Mouse (Mus musculus): ENCODE results near the gene Cenph. TPM values are rescaled to one million over a fixed set of nuclear protein-coding genes. Genes with fewer than 3 reads are reported as not detected.
A peak's percentile ranks its signal among the peaks of the same experiment; 100 is the strongest.

The Cenph gene
- polyA plus RNA-seq, 1 experiment from 2014 or later = 23.3 TPM

GRCm38 (mm10) chr13:100754186-100754585 is 21.5 kb downstream of the Cenph start:
- Histone ChIP-seq H3K9ac (ENCODE audit: low read depth, low read length) (no peak overlapping the region), H3K9me3 (ENCODE audit: control insufficient read depth, low read length) (0 out of 2 replicates have a peak, but pooled peaks cover 4% of the 10 kb centered on the region), H3K27me3 (replicated peaks; ENCODE audit: control insufficient read depth, insufficient read depth, low read length) (no peaks in the 10 kb centered on the region), H3K4me2 (ENCODE audit: low read depth, low read length) (no peak overlapping the region), H3K27ac (replicated peaks; ENCODE audit: low read depth, low read length) (no peak overlapping the region), H3K4me1 (ENCODE audit: control insufficient read depth, insufficient read depth, low read length) (no peaks in the 10 kb centered on the region), H3K4me3 (ENCODE audit: low read depth, low read length) (no peak overlapping the region), H3K36me3 (ENCODE audit: control insufficient read depth, insufficient read depth, low read length) (peaks cover 3% of the 10 kb centered on the region; the same call in 1 of the 2 replicates)
- ATAC-seq (ENCODE audit: low read depth) = no peak
- no peak for DNase-seq (ENCODE audit: low spot score)
- WGBS = 72% methylated on average over 4 of the region's 4 CpGs

- DNase-seq (ENCODE audit: low spot score) (no peak), ATAC-seq (ENCODE audit: low read depth) (no peak)
- no peak overlapping the region for H3K27ac ChIP-seq (replicated peaks; ENCODE audit: low read depth, low read length)
- H3K4me2 ChIP-seq (ENCODE audit: low read depth, low read length) = no peak overlapping the region
- H3K4me3 ChIP-seq (ENCODE audit: low read depth, low read length) = no peak overlapping the region
- H3K9me3 ChIP-seq (ENCODE audit: control insufficient read depth, low read length) = 0 out of 2 replicates have a peak, but pooled peaks cover 4% of the 10 kb centered on the region
- H3K36me3 ChIP-seq (ENCODE audit: control insufficient read depth, insufficient read depth, low read length) = no peaks in the 10 kb centered on the region
- WGBS = 82% methylated on average over 6 of the region's 6 CpGs
- H3K9ac ChIP-seq (ENCODE audit: low read depth, low read length) = no peak overlapping the region
- no peaks in the 10 kb centered on the region for H3K27me3 ChIP-seq (replicated peaks; ENCODE audit: control insufficient read depth, insufficient read depth, low read length)
- H3K4me1 ChIP-seq (ENCODE audit: control insufficient read depth, insufficient read depth, low read length) = no peaks in the 10 kb centered on the region
Observed at GRCm38 (mm10) chr13:100753011-100753410, 22.7 kb downstream of the Cenph start.

GRCm38 (mm10) chr13:100752529-100752928 is 23.2 kb downstream of the Cenph start:
- Histone ChIP-seq H3K4me2 (ENCODE audit: low read depth, low read length) (no peak overlapping the region), H3K9ac (ENCODE audit: low read depth, low read length) (no peak overlapping the region), H3K36me3 (ENCODE audit: control insufficient read depth, insufficient read depth, low read length) (no peaks in the 10 kb centered on the region), H3K27ac (replicated peaks; ENCODE audit: low read depth, low read length) (no peak overlapping the region), H3K27me3 (replicated peaks; ENCODE audit: control insufficient read depth, insufficient read depth, low read length) (no peaks in the 10 kb centered on the region), H3K4me1 (ENCODE audit: control insufficient read depth, insufficient read depth, low read length) (no peaks in the 10 kb centered on the region), H3K9me3 (ENCODE audit: control insufficient read depth, low read length) (0 out of 2 replicates have a peak, but pooled peaks cover 4% of the 10 kb centered on the region), H3K4me3 (ENCODE audit: low read depth, low read length) (no peak overlapping the region)
- 93% methylated on average over 8 of the region's 8 CpGs for WGBS
- ATAC-seq (ENCODE audit: low read depth) = no peak
- no peak for DNase-seq (ENCODE audit: low spot score)

GRCm38 (mm10) chr13:100751402-100751801 is 24.3 kb downstream of the Cenph start:
- Histone ChIP-seq H3K4me2 (ENCODE audit: low read depth, low read length) (no peak overlapping the region), H3K27ac (replicated peaks; ENCODE audit: low read depth, low read length) (no peak overlapping the region), H3K4me3 (ENCODE audit: low read depth, low read length) (no peak overlapping the region), H3K4me1 (ENCODE audit: control insufficient read depth, insufficient read depth, low read length) (no peaks in the 10 kb centered on the region), H3K9ac (ENCODE audit: low read depth, low read length) (no peak overlapping the region), H3K27me3 (replicated peaks; ENCODE audit: control insufficient read depth, insufficient read depth, low read length) (no peaks in the 10 kb centered on the region), H3K36me3 (ENCODE audit: control insufficient read depth, insufficient read depth, low read length) (no peaks in the 10 kb centered on the region), H3K9me3 (ENCODE audit: control insufficient read depth, low read length) (0 out of 2 replicates have a peak, but pooled peaks cover 4% of the 10 kb centered on the region)
- WGBS = 93% methylated on average over 3 of the region's 3 CpGs
- DNase-seq (ENCODE audit: low spot score) (no peak), ATAC-seq (ENCODE audit: low read depth) (no peak)

- Histone ChIP-seq H3K27me3 (replicated peaks; ENCODE audit: control insufficient read depth, insufficient read depth, low read length) (no peaks in the 10 kb centered on the region), H3K4me1 (ENCODE audit: control insufficient read depth, insufficient read depth, low read length) (no peaks in the 10 kb centered on the region), H3K9ac (ENCODE audit: low read depth, low read length) (no peak overlapping the region), H3K9me3 (ENCODE audit: control insufficient read depth, low read length) (no peaks in the 10 kb centered on the region), H3K4me3 (ENCODE audit: low read depth, low read length) (no peak overlapping the region), H3K36me3 (ENCODE audit: control insufficient read depth, insufficient read depth, low read length) (no peaks in the 10 kb centered on the region), H3K27ac (replicated peaks; ENCODE audit: low read depth, low read length) (no peak overlapping the region), H3K4me2 (ENCODE audit: low read depth, low read length) (no peak overlapping the region)
- no peak for ATAC-seq (ENCODE audit: low read depth)
- DNase-seq (ENCODE audit: low spot score) = no peak
- WGBS = 72% methylated on average over 5 of the region's 5 CpGs
Observed at GRCm38 (mm10) chr13:100750799-100751198, 24.9 kb downstream of the Cenph start.

- Histone ChIP-seq H3K36me3 (ENCODE audit: control insufficient read depth, insufficient read depth, low read length) (no peaks in the 10 kb centered on the region), H3K27ac (replicated peaks; ENCODE audit: low read depth, low read length) (no peak overlapping the region), H3K4me3 (ENCODE audit: low read depth, low read length) (no peak overlapping the region), H3K4me2 (ENCODE audit: low read depth, low read length) (no peak overlapping the region), H3K9me3 (ENCODE audit: control insufficient read depth, low read length) (no peaks in the 10 kb centered on the region), H3K9ac (ENCODE audit: low read depth, low read length) (no peak overlapping the region), H3K27me3 (replicated peaks; ENCODE audit: control insufficient read depth, insufficient read depth, low read length) (no peaks in the 10 kb centered on the region), H3K4me1 (ENCODE audit: control insufficient read depth, insufficient read depth, low read length) (peaks cover 3% of the 10 kb centered on the region; the same call in 1 of the 2 replicates)
- DNase-seq (ENCODE audit: low spot score) = no peak
- WGBS = 57% methylated on average over 8 of the region's 8 CpGs
- no peak for ATAC-seq (ENCODE audit: low read depth)
Observed at GRCm38 (mm10) chr13:100748638-100749037, 27.1 kb downstream of the Cenph start.

GRCm38 (mm10) chr13:100746090-100746489 is 29.6 kb downstream of the Cenph start:
- no peak overlapping the region for H3K4me3 ChIP-seq (ENCODE audit: low read depth, low read length)
- H3K4me1 ChIP-seq (ENCODE audit: control insufficient read depth, insufficient read depth, low read length) = peaks cover 5% of the 10 kb centered on the region; the same call in 1 of the 2 replicates
- ATAC-seq (ENCODE audit: low read depth) = no peak
- H3K9me3 ChIP-seq (ENCODE audit: control insufficient read depth, low read length) = no peaks in the 10 kb centered on the region
- H3K27ac ChIP-seq (replicated peaks; ENCODE audit: low read depth, low read length) = no peak overlapping the region
- H3K36me3 ChIP-seq (ENCODE audit: control insufficient read depth, insufficient read depth, low read length) = no peaks in the 10 kb centered on the region
- no peak overlapping the region for H3K9ac ChIP-seq (ENCODE audit: low read depth, low read length)
- 83% methylated on average over 3 of the region's 3 CpGs for WGBS
- no peaks in the 10 kb centered on the region for H3K27me3 ChIP-seq (replicated peaks; ENCODE audit: control insufficient read depth, insufficient read depth, low read length)
- DNase-seq (ENCODE audit: low spot score) = no peak
- no peak overlapping the region for H3K4me2 ChIP-seq (ENCODE audit: low read depth, low read length)

- H3K4me1 ChIP-seq (ENCODE audit: control insufficient read depth, insufficient read depth, low read length) = peaks cover 5% of the 10 kb centered on the region; the same call in 1 of the 2 replicates
- 0% methylated on average over 39 of the region's 52 CpGs for WGBS
- peak within 1 kb of the TSS; percentile 84 for H3K9ac ChIP-seq (ENCODE audit: low read depth, low read length)
- H3K9me3 ChIP-seq (ENCODE audit: control insufficient read depth, low read length) = no peaks in the 10 kb centered on the region
- H3K4me3 ChIP-seq (ENCODE audit: low read depth, low read length) = peak within 1 kb of the TSS; percentile 78
- H3K4me2 ChIP-seq (ENCODE audit: low read depth, low read length) = peak within 1 kb of the TSS; percentile 70
- peak within 1 kb of the TSS; percentile 93 for H3K27ac ChIP-seq (replicated peaks; ENCODE audit: low read depth, low read length)
- H3K27me3 ChIP-seq (replicated peaks; ENCODE audit: control insufficient read depth, insufficient read depth, low read length) = no peaks in the 10 kb centered on the region
- DNase-seq (ENCODE audit: low spot score) (peak; percentile 96), ATAC-seq (ENCODE audit: low read depth) (peak; percentile 97)
- no peaks in the 10 kb centered on the region for H3K36me3 ChIP-seq (ENCODE audit: control insufficient read depth, insufficient read depth, low read length)
Observed at GRCm38 (mm10) chr13:100744036-100744744, 31.5 kb downstream of the Cenph start, which contains the start of gene Mrps36. Gene Mrps36 (minus strand): TSS chr13:100744659.

Data from embryonic facial prominence, embryonic 14.5 days (tissue).